Mouse (Mus musculus) midbrain, embryonic 14.5 days (tissue): Measurements from ENCODE around the gene Diras1. TPM values are rescaled to one million over a fixed set of nuclear protein-coding genes. Genes with fewer than 3 reads are reported as not detected.
"Not testable (repeated sequence)": the region's sequence is repeated elsewhere in the genome, so short reads cannot be mapped to it uniquely, and the experiment has no call there.

Source experiments
- ATAC-seq: fragments of 200-750 bp; cut with Nextera tagmentation; 2 replicates; pipeline ENCODE4 v1.8.0; 2017; ENCODE audit warnings: moderate number of reproducible peaks, moderate library complexity; ENCODE audit not compliant: low FRiP score, low TSS enrichment
- DNase-seq: peaks from one replicate; pipeline ENCODE4 v3.0.0-alpha.2; 2015
- H3K27ac ChIP-seq: fragments of 300-500 bp; sonication (generic); replicated peaks from 2 replicates; pipeline ENCODE4 v1.5.1; 2014; ENCODE audit warnings: mild to moderate bottlenecking, low read depth, low read length, moderate library complexity
- H3K27me3 ChIP-seq: fragments of 300-500 bp; sonication (generic); 2 replicates; pipeline ENCODE4 v1.6.1; 2014; ENCODE audit warnings: low read length, control low read depth, mixed read lengths; ENCODE audit not compliant: control insufficient read depth, insufficient read depth
- H3K36me3 ChIP-seq: fragments of 300-500 bp; sonication (generic); 2 replicates; pipeline ENCODE4 v1.6.1; 2014; ENCODE audit warnings: low read length, control low read depth; ENCODE audit not compliant: control insufficient read depth, insufficient read depth
- H3K4me1 ChIP-seq: fragments of 300-500 bp; sonication (generic); 2 replicates; pipeline ENCODE4 v1.6.1; 2014; ENCODE audit warnings: mild to moderate bottlenecking, antibody characterized with exemption, low read length, control low read depth; ENCODE audit not compliant: control insufficient read depth, insufficient read depth
- H3K4me2 ChIP-seq: fragments of 300-500 bp; sonication (generic); 2 replicates; pipeline ENCODE4 v1.6.1; 2014; ENCODE audit warnings: mild to moderate bottlenecking, low read length, moderate library complexity
- H3K4me3 ChIP-seq: fragments of 300-500 bp; sonication (generic); replicated peaks from 2 replicates; pipeline ENCODE4 v1.5.1; 2014; ENCODE audit warnings: low read depth, low read length
- H3K9ac ChIP-seq: fragments of 300-500 bp; sonication (generic); replicated peaks from 2 replicates; pipeline ENCODE4 v1.6.1; 2014; ENCODE audit warnings: mild to moderate bottlenecking, low read length, moderate library complexity
- H3K9me3 ChIP-seq: fragments of 300-500 bp; sonication (generic); 2 replicates; pipeline ENCODE4 v1.6.1; 2016; ENCODE audit warnings: low read length, control low read depth, mixed read lengths; ENCODE audit not compliant: control insufficient read depth
- WGBS: fragments of 180-500 bp; shearing (Covaris S2); extraction: QIAGEN DNeasy Blood & Tissue Kit; methylation state at CpG from one replicate; pipeline ENCODE4 v1.1.7; 2014; 5-methylcytosine and 5-hydroxymethylcytosine counted together
- polyA plus RNA-seq: library from polyadenylated mRNA; unstranded; fragments of >200 nt; fragmentation: Nextera tagmentation; extraction: Ambion mirVana; gene quantifications from 2 replicates; pipeline ENCODE4 v1.2.1, GENCODE M21; 2014

Diras1 gene
- 24.0 and 55.4 TPM in 2 replicates for polyA plus RNA-seq

GRCm38 (mm10) chr10:81025639-81026275, at the start of gene Diras1:
Gene Diras1 (minus strand): TSS chr10:81025662.
- peak; percentile 7; the same call in 1 of the 2 replicates for ATAC-seq
- Histone ChIP-seq H3K27ac (0 out of 2 replicates have a peak within 1 kb of the TSS, but pooled peaks have one; percentile 41), H3K4me3 (peak within 1 kb of the TSS; percentile 54), H3K36me3 (peaks cover 22% of the 10 kb centered on the region), H3K27me3 (0 out of 2 replicates have a peak, but pooled peaks cover 2% of the 10 kb centered on the region), H3K9me3 (no peaks in the 10 kb centered on the region), H3K4me1 (peaks cover 14% of the 10 kb centered on the region), H3K9ac (peak within 1 kb of the TSS; percentile 86), H3K4me2 (peak within 1 kb of the TSS; percentile 78)
- 41% methylated on average over 12 of the region's 12 CpGs for WGBS
- peak; percentile 48 for DNase-seq

- WGBS, result 65% methylated on average over 7 of the region's 7 CpGs
- H3K9ac ChIP-seq, result no peak overlapping the region
- DNase-seq, result no peak
- ATAC-seq, result no peak
- H3K9me3 ChIP-seq, result no peaks in the 10 kb centered on the region
- H3K27me3 ChIP-seq, result no peaks in the 10 kb centered on the region
- peaks cover 54% of the 10 kb centered on the region for H3K36me3 ChIP-seq
- H3K4me1 ChIP-seq, result peaks cover 12% of the 10 kb centered on the region
- H3K27ac ChIP-seq, result no peak overlapping the region
- no peak overlapping the region for H3K4me2 ChIP-seq
- H3K4me3 ChIP-seq, result no peak overlapping the region
Measured at GRCm38 (mm10) chr10:81073464-81073863, 48.0 kb upstream of the Diras1 start.

GRCm38 (mm10) chr10:81072290-81072689, 46.8 kb upstream of the Diras1 start:
- H3K27ac ChIP-seq, result no peak overlapping the region
- H3K9me3 ChIP-seq, result no peaks in the 10 kb centered on the region
- H3K4me1 ChIP-seq, result peaks cover 12% of the 10 kb centered on the region
- no peaks in the 10 kb centered on the region for H3K27me3 ChIP-seq
- H3K4me2 ChIP-seq, result no peak overlapping the region
- H3K9ac ChIP-seq, result no peak overlapping the region
- WGBS, result 96% methylated on average over 8 of the region's 8 CpGs
- peaks cover 42% of the 10 kb centered on the region for H3K36me3 ChIP-seq
- no peak for ATAC-seq
- no peak overlapping the region for H3K4me3 ChIP-seq
- DNase-seq, result no peak

DNA sequence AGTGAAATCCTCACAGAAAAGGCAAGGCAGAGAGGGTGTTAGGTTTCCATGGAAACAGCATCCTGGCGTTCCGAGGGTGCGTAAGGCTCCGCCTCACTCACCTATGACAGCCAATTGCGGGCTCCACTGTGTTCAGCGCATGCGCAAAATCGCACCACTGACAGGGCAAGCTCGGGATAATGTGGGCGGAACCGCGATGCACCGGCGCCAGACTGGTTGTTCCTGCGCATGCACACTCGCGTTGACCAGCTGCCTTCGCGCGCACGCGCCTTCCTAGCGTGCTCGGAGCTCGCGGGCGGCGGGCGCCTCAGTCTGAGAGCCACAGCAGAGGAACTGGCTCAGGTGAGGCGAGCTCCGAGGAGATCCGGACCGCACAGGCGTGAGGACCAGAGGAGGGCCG, 44.4 kb upstream of the Diras1 start, which contains the start of gene Thop1:
Gene Thop1, plus strand, starts transcription at position 200 of the 400 bp plus-strand sequence.
- Histone ChIP-seq H3K9ac (peak within 1 kb of the TSS; percentile 80), H3K4me3 (peak within 1 kb of the TSS; percentile 71), H3K27ac (peak within 1 kb of the TSS; percentile 69), H3K36me3 (peaks cover 20% of the 10 kb centered on the region), H3K4me1 (peaks cover 12% of the 10 kb centered on the region), H3K27me3 (no peaks in the 10 kb centered on the region), H3K9me3 (no peaks in the 10 kb centered on the region), H3K4me2 (peak within 1 kb of the TSS; percentile 78)
- ATAC-seq, result peak; percentile 96
- peak; percentile 100 for DNase-seq
- WGBS, result under 1% methylated on average over 35 of the region's 35 CpGs

GRCm38 (mm10) chr10:81068706-81069105, 43.2 kb upstream of the Diras1 start:
- Histone ChIP-seq H3K27ac (0 out of 2 replicates have a peak overlapping the region, but pooled peaks have one; percentile 37), H3K36me3 (peaks cover 11% of the 10 kb centered on the region)
- ATAC-seq, result no peak

DNA sequence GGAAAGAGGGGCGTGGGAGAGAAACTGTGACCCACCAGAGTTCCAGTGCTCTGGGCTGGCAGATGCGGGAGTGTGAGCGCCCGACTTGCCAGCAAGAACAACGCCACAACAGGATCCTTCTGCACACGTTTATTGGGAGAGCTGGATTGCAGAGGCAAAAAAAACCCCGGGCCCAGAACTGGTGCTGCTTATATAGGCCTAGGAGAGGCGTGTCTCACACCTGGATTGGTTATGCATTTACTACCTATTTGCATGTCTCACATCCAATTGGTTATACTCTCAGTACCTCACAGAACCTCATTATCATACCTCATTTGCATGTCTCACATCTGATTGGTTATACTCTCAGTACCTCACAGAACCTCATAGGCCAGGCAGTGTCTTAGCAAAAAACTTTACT, 39.1 kb upstream of the Diras1 start:
- H3K27me3 ChIP-seq, ATAC-seq, H3K4me2 ChIP-seq, DNase-seq, H3K4me3 ChIP-seq, H3K27ac ChIP-seq, H3K9ac ChIP-seq, H3K36me3 ChIP-seq, H3K4me1 ChIP-seq, H3K9me3 ChIP-seq: not testable (repeated sequence)
- 90% methylated on average over 8 of the region's 8 CpGs for WGBS

More at GRCm38 (mm10) chr10:81068706-81069105, 43.2 kb upstream of the Diras1 start:
- 76% methylated on average over 5 of the region's 5 CpGs for WGBS
- Histone ChIP-seq H3K4me1 (peaks cover 12% of the 10 kb centered on the region), H3K9me3 (no peaks in the 10 kb centered on the region), H3K4me2 (no peak overlapping the region), H3K27me3 (no peaks in the 10 kb centered on the region), H3K4me3 (no peak overlapping the region), H3K9ac (0 out of 2 replicates have a peak overlapping the region, but pooled peaks have one; percentile 17)
- no peak for DNase-seq

DNA sequence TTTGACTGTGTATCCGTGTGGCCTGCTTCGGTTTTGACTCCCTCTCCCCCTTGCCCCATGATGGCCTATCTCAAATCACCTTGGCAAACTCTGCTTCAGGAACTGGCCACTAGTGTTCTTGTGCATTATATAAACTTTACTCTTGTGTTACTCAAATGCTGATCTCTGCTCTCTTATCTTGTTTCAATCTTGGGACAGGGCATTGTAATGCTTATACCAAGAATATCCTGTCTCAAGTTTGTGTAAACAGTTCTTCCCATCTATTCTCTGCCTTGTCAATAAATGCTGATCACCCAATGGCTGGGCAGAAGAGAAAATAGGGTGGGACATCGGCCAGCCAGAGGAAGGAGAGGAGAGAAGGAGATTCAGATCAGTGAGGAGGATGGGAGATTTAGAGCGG, 37.2 kb upstream of the Diras1 start:
- H3K36me3 ChIP-seq, result no peaks in the 10 kb centered on the region
- DNase-seq, result no peak
- ATAC-seq, result no peak
- H3K27ac ChIP-seq, result no peak overlapping the region
- no peaks in the 10 kb centered on the region for H3K27me3 ChIP-seq
- H3K4me2 ChIP-seq, result no peak overlapping the region
- peaks cover 11% of the 10 kb centered on the region for H3K4me1 ChIP-seq
- 67% methylated on average over 4 of the region's 4 CpGs for WGBS
- H3K9ac ChIP-seq, result no peak overlapping the region
- H3K4me3 ChIP-seq, result no peak overlapping the region
- H3K9me3 ChIP-seq, result no peaks in the 10 kb centered on the region

GRCm38 (mm10) chr10:81059603-81060543, 34.4 kb upstream of the Diras1 start, which contains the start of gene Sgta:
Gene Sgta (minus strand): TSS chr10:81060181.
- H3K9me3 ChIP-seq, result no peaks in the 10 kb centered on the region
- H3K9ac ChIP-seq, result peak within 1 kb of the TSS; percentile 80
- H3K27ac ChIP-seq, result 0 out of 2 replicates have a peak within 1 kb of the TSS, but pooled peaks have one; percentile 41
- under 1% methylated on average over 48 of the region's 48 CpGs for WGBS
- 0 out of 2 replicates have a peak, but pooled peaks cover 8% of the 10 kb centered on the region for H3K36me3 ChIP-seq
- H3K4me1 ChIP-seq, result peaks cover 11% of the 10 kb centered on the region
- ATAC-seq, result peak; percentile 94
- peak; percentile 100 for DNase-seq
- H3K4me3 ChIP-seq, result peak within 1 kb of the TSS; percentile 79
- H3K27me3 ChIP-seq, result no peaks in the 10 kb centered on the region
- peak within 1 kb of the TSS; percentile 91 for H3K4me2 ChIP-seq
